Mouse (Mus musculus) heart, postnatal 0 days (tissue): Measurements from ENCODE around the gene Dpp8.

Experiments used
- CTCF ChIP-seq: IDR thresholded peaks from 2 replicates; pipeline ENCODE4 v1.5.1; 2016; ENCODE audit warnings: antibody characterized with exemption, control low read depth, low read depth
- EP300 ChIP-seq: IDR thresholded peaks from 2 replicates; pipeline ENCODE4 v1.6.1; 2016; ENCODE audit warnings: antibody characterized with exemption, low read depth

GRCm38 (mm10) chr9:64985807-64986206 is 46.4 kb upstream of the Dpp8 start:
- TF ChIP-seq CTCF (no peak), EP300 (no peak)
